Mouse (Mus musculus): ENCODE results near the gene Nhlrc3. TPM values are rescaled to one million over a fixed set of nuclear protein-coding genes. Genes with fewer than 3 reads are reported as not detected.

Gene Nhlrc3
- total and polyA plus RNA-seq, 2 experiments from 2014 or later = 4.2 to 5.1 TPM

DNA sequence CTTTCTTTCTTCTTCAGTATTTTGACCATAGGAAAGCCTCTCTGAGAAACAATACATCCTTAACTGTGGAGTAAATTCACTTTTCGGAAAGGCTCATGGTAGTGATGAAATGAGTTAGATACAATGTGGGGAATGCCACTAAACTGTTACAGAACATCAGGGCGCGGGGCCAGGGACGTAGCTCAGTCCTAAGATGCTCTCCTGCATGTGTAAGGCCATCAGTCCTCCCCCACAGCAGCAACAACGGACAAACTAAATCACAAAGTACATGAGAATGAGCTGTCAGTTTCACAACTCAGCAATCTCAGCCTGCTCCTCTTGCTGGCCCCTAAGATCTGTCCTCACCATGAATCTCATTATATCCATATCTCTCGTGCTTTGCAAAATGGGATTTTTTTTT, 8.6 kb downstream of the Nhlrc3 start:
- WGBS = 83% methylated on average over 6 of the region's 6 CpGs
- no peak for DNase-seq (ENCODE audit: low spot score)
- no peak overlapping the region for H3K9ac ChIP-seq (replicated peaks; ENCODE audit: low read depth, low read length)
- H3K4me1 ChIP-seq (ENCODE audit: control insufficient read depth, insufficient read depth) = no peaks in the 10 kb centered on the region
- H3K27me3 ChIP-seq (ENCODE audit: control insufficient read depth, insufficient read depth, low read length) = no peaks in the 10 kb centered on the region
- no peak overlapping the region for H3K4me3 ChIP-seq (ENCODE audit: low read depth, low read length)
- peaks cover 89% of the 10 kb centered on the region for H3K36me3 ChIP-seq (replicated peaks; ENCODE audit: control insufficient read depth, insufficient read depth, low read length)
- TF ChIP-seq EP300 (IDR thresholded peaks at IDR 0.05; ENCODE audit: low read depth) (no peak), CTCF (IDR thresholded peaks at IDR 0.05; ENCODE audit: low read depth) (no peak)
- H3K27ac ChIP-seq (ENCODE audit: low read depth) = no peak overlapping the region
- H3K4me2 ChIP-seq (ENCODE audit: low read depth, low read length) = no peak overlapping the region
- no peaks in the 10 kb centered on the region for H3K9me3 ChIP-seq (replicated peaks; ENCODE audit: control insufficient read depth, low read length)
- no peak for ATAC-seq (ENCODE audit: insufficient read depth, low read depth)

DNA sequence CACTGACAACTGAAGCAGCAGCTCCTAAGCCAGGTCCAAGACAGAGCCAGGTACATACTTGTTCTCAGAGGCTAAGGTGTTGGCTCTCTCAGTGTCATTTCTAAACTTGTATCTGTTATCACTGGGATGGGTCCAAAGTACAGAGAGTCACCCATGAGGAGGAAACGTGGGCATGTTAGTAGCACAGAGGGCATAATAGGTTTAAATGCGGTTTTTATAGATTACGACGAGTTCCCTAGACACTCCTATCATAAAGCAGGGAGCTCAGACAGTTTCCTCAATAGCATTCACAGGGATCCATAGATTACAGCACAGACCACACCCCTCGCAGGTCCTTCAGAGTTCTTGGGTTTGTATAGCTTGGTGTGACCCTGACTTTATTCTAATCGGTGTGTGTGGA, 9.1 kb downstream of the Nhlrc3 start:
- no peak for ATAC-seq (ENCODE audit: insufficient read depth, low read depth)
- Histone ChIP-seq H3K4me3 (ENCODE audit: low read depth, low read length) (no peak overlapping the region), H3K36me3 (replicated peaks; ENCODE audit: control insufficient read depth, insufficient read depth, low read length) (peaks cover 89% of the 10 kb centered on the region), H3K27ac (ENCODE audit: low read depth) (no peak overlapping the region), H3K4me2 (ENCODE audit: low read depth, low read length) (no peak overlapping the region), H3K27me3 (ENCODE audit: control insufficient read depth, insufficient read depth, low read length) (no peaks in the 10 kb centered on the region), H3K9ac (replicated peaks; ENCODE audit: low read depth, low read length) (no peak overlapping the region), H3K4me1 (ENCODE audit: control insufficient read depth, insufficient read depth) (no peaks in the 10 kb centered on the region), H3K9me3 (replicated peaks; ENCODE audit: control insufficient read depth, low read length) (no peaks in the 10 kb centered on the region)
- TF ChIP-seq EP300 (IDR thresholded peaks at IDR 0.05; ENCODE audit: low read depth) (no peak), CTCF (IDR thresholded peaks at IDR 0.05; ENCODE audit: low read depth) (no peak)
- DNase-seq (ENCODE audit: low spot score) = no peak
- WGBS = 91% methylated on average over 6 of the region's 6 CpGs

DNA sequence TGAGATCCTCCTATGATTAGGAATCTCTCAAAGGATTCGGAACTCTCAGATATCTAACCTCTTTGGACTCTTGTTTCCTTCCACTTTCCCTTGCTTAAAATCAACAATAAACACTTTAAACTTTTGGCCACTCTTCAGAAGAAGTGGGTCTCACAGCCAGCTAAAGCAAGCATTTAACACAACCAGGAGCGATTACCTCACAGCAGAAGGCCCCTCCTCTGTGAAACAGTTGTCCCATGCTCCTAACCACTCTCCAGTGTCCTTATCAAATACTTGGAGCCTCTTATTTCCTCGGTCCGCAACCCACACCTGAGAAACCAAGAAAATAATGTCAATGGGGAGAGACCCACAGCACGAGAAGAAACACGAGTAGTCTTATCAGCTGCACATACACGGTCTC, 9.8 kb downstream of the Nhlrc3 start:
- Histone ChIP-seq H3K9me3 (replicated peaks; ENCODE audit: control insufficient read depth, low read length) (no peaks in the 10 kb centered on the region), H3K27me3 (ENCODE audit: control insufficient read depth, insufficient read depth, low read length) (no peaks in the 10 kb centered on the region), H3K27ac (ENCODE audit: low read depth) (no peak overlapping the region), H3K4me1 (ENCODE audit: control insufficient read depth, insufficient read depth) (no peaks in the 10 kb centered on the region), H3K4me2 (ENCODE audit: low read depth, low read length) (no peak overlapping the region), H3K36me3 (replicated peaks; ENCODE audit: control insufficient read depth, insufficient read depth, low read length) (peaks cover 82% of the 10 kb centered on the region), H3K4me3 (ENCODE audit: low read depth, low read length) (no peak overlapping the region), H3K9ac (replicated peaks; ENCODE audit: low read depth, low read length) (no peak overlapping the region)
- 86% methylated on average over 7 of the region's 7 CpGs for WGBS
- DNase-seq (ENCODE audit: low spot score) (no peak), ATAC-seq (ENCODE audit: insufficient read depth, low read depth) (no peak)
- no peak for TF ChIP-seq CTCF (IDR thresholded peaks at IDR 0.05; ENCODE audit: low read depth)
- TF ChIP-seq EP300 (IDR thresholded peaks at IDR 0.05; ENCODE audit: low read depth) = no peak

DNA sequence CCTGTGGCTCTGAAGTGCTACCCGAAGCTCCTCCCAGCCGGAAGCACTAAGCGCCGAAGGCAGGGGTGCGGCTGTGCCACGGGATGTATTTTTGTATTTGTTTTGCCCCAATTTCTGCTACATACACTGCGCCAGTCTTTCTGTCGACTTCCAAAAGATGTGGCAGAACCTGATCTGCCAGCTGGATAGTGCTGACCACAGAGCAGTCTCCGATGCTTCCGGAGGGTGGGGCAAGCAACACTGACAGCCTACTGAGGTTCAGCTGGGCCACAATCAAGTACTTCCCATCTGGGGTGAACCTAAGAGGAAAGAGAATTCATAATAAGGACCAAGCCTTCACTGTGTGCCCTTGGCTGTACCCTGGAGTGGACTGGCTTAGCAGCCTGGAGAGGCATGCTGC, 10.8 kb downstream of the Nhlrc3 start:
- H3K9ac ChIP-seq (replicated peaks; ENCODE audit: low read depth, low read length) = no peak overlapping the region
- no peaks in the 10 kb centered on the region for H3K4me1 ChIP-seq (ENCODE audit: control insufficient read depth, insufficient read depth)
- H3K27me3 ChIP-seq (ENCODE audit: control insufficient read depth, insufficient read depth, low read length) = no peaks in the 10 kb centered on the region
- H3K36me3 ChIP-seq (replicated peaks; ENCODE audit: control insufficient read depth, insufficient read depth, low read length) = peaks cover 73% of the 10 kb centered on the region
- ATAC-seq (ENCODE audit: insufficient read depth, low read depth) = no peak
- WGBS = 89% methylated on average over 10 of the region's 10 CpGs
- no peak overlapping the region for H3K27ac ChIP-seq (ENCODE audit: low read depth)
- no peak overlapping the region for H3K4me2 ChIP-seq (ENCODE audit: low read depth, low read length)
- no peaks in the 10 kb centered on the region for H3K9me3 ChIP-seq (replicated peaks; ENCODE audit: control insufficient read depth, low read length)
- no peak overlapping the region for H3K4me3 ChIP-seq (ENCODE audit: low read depth, low read length)
- TF ChIP-seq EP300 (IDR thresholded peaks at IDR 0.05; ENCODE audit: low read depth) (no peak), CTCF (IDR thresholded peaks at IDR 0.05; ENCODE audit: low read depth) (no peak)
- no peak for DNase-seq (ENCODE audit: low spot score)

DNA sequence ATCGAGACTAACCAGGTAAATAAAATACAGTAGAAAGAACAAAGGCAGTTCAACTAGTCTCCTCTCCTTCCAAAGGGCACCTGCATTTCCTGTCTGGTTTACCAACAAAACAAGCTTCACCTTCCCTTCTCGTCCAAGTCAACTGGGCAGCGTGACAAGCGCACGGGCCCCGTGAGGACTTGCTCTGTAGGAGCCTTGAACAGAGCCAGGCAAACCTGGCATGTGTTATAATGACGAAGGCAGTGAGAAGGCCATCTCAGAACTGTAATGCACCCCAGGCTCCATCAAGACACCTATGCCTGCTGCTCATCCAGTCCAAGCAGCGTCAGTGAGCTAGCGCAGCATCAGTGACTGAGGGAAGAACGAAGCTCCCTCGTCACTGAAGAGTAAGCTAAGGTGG, 12.5 kb downstream of the Nhlrc3 start:
- 86% methylated on average over 11 of the region's 11 CpGs for WGBS
- no peak for ATAC-seq (ENCODE audit: insufficient read depth, low read depth)
- no peak overlapping the region for H3K4me3 ChIP-seq (ENCODE audit: low read depth, low read length)
- TF ChIP-seq CTCF (IDR thresholded peaks at IDR 0.05; ENCODE audit: low read depth) = no peak
- TF ChIP-seq EP300 (IDR thresholded peaks at IDR 0.05; ENCODE audit: low read depth) = no peak
- H3K4me1 ChIP-seq (ENCODE audit: control insufficient read depth, insufficient read depth) = no peaks in the 10 kb centered on the region
- H3K4me2 ChIP-seq (ENCODE audit: low read depth, low read length) = no peak overlapping the region
- DNase-seq (ENCODE audit: low spot score) = no peak
- no peaks in the 10 kb centered on the region for H3K9me3 ChIP-seq (replicated peaks; ENCODE audit: control insufficient read depth, low read length)
- H3K36me3 ChIP-seq (replicated peaks; ENCODE audit: control insufficient read depth, insufficient read depth, low read length) = peaks cover 56% of the 10 kb centered on the region
- H3K27me3 ChIP-seq (ENCODE audit: control insufficient read depth, insufficient read depth, low read length) = no peaks in the 10 kb centered on the region
- H3K9ac ChIP-seq (replicated peaks; ENCODE audit: low read depth, low read length) = no peak overlapping the region
- no peak overlapping the region for H3K27ac ChIP-seq (ENCODE audit: low read depth)

DNA sequence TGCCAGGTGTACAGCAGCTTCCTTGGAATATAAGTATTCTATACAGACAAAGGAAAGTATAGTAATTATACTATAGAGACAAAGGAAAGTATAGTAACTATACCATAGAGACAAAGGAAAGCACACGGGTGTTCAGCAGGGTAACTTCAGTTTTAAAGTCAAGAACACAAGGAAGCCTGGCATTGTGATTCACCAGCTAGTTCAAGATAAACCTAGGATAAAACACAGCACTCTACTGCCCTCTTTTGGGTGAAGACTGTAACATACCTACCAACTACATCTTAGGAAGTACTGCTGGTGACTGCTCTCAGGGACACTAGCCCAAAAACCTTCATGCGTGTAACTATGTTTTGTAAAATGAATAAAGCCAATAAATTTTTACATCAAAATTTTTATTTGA, 14.9 kb downstream of the Nhlrc3 start:
- H3K9ac ChIP-seq (replicated peaks; ENCODE audit: low read depth, low read length) = no peak overlapping the region
- peaks cover 31% of the 10 kb centered on the region for H3K36me3 ChIP-seq (replicated peaks; ENCODE audit: control insufficient read depth, insufficient read depth, low read length)
- peak; percentile 89 for DNase-seq (ENCODE audit: low spot score)
- ATAC-seq (ENCODE audit: insufficient read depth, low read depth) = peak; percentile 80
- no peak overlapping the region for H3K27ac ChIP-seq (ENCODE audit: low read depth)
- H3K27me3 ChIP-seq (ENCODE audit: control insufficient read depth, insufficient read depth, low read length) = no peaks in the 10 kb centered on the region
- H3K4me2 ChIP-seq (ENCODE audit: low read depth, low read length) = no peak overlapping the region
- WGBS = 14% methylated on average over 2 of the region's 2 CpGs
- H3K9me3 ChIP-seq (replicated peaks; ENCODE audit: control insufficient read depth, low read length) = no peaks in the 10 kb centered on the region
- no peak overlapping the region for H3K4me3 ChIP-seq (ENCODE audit: low read depth, low read length)
- TF ChIP-seq EP300 (IDR thresholded peaks at IDR 0.05; ENCODE audit: low read depth) = no peak
- peak; percentile 87 for TF ChIP-seq CTCF (IDR thresholded peaks at IDR 0.05; ENCODE audit: low read depth)
- H3K4me1 ChIP-seq (ENCODE audit: control insufficient read depth, insufficient read depth) = no peaks in the 10 kb centered on the region

Data from heart, postnatal 0 days (tissue).